Mouse (Mus musculus): ENCODE results near the gene Hnrnpf.

- TF ChIP-seq FLI1 (IDR thresholded peaks at IDR 0.05; ENCODE audit: low read length) (no peak), GATA1 (IDR thresholded peaks at IDR 0.05; ENCODE audit: borderline replicate concordance, low read length) (no peak)
These were observed 48.4 kb upstream of the Hnrnpf start for GRCm38 (mm10) chr6:117851747-117852146.
